ENCODE assay signal across 19 mouse cellular contexts in genomic region chr11:107682694-107683355, GRCm38 (mm10). TPM values are rescaled to one million over a fixed set of nuclear protein-coding genes. Genes with fewer than 3 reads are reported as not detected.
DNase-seq lines count a peak whose midpoint lies in the region; ATAC-seq and TF ChIP-seq lines count a peak whose summit lies in the region.
"Had no signal": no experiment of that assay in that cellular context is flagged by ENCODE, and none has a peak within 500 bp of the region (broad histone marks: within the 10 kb centered on the region; RNA-seq: fewer than 3 reads in every experiment).

No protein-coding gene starts in this region.

- H3K27me3 ChIP-seq in G1E (ENCODE audit: insufficient read depth, low read length), result no peaks in the 10 kb centered on the region
- no peaks in the 10 kb centered on the region for H3K27me3 ChIP-seq in forebrain, embryonic 12.5 days
- no peaks in the 10 kb centered on the region for H3K27me3 ChIP-seq in hindbrain, embryonic 14.5 days (ENCODE audit: control insufficient read depth, insufficient read depth, low read length)
- no peaks in the 10 kb centered on the region for H3K27me3 ChIP-seq in midbrain, embryonic 15.5 days (replicated peaks)
- no peaks in the 10 kb centered on the region for H3K27me3 ChIP-seq in intestine, embryonic 16.5 days (replicated peaks; ENCODE audit: control insufficient read depth, insufficient read depth, low read length)
- H3K27me3 ChIP-seq: lung, embryonic 15.5 days; megakaryocyte, embryonic 14.5 days had no signal

- WGBS in forebrain, embryonic 12.5 days, result 32% methylated on average over 9 of the region's 9 CpGs
- 31% methylated on average over 9 of the region's 9 CpGs for WGBS in hindbrain, embryonic 14.5 days
- WGBS in midbrain, embryonic 15.5 days, result 24% methylated on average over 9 of the region's 9 CpGs
- WGBS in intestine, embryonic 16.5 days, result 82% methylated on average over 9 of the region's 9 CpGs

- H3K4me3 ChIP-seq in G1E (ENCODE audit: low read depth, low read length), result peak overlapping the region; percentile 61; the same call in 1 of the 2 replicates
- no peak overlapping the region for H3K4me3 ChIP-seq in forebrain, embryonic 12.5 days (replicated peaks)
- H3K4me3 ChIP-seq in hindbrain, embryonic 14.5 days (replicated peaks; ENCODE audit: low read length), result no peak overlapping the region
- no peak overlapping the region for H3K4me3 ChIP-seq in midbrain, embryonic 15.5 days
- H3K4me3 ChIP-seq in intestine, embryonic 16.5 days (ENCODE audit: low read length), result no peak overlapping the region
- H3K4me3 ChIP-seq: lung, embryonic 15.5 days; megakaryocyte, embryonic 14.5 days had no signal

- H3K4me1 ChIP-seq in G1E (ENCODE audit: insufficient read depth, low read depth, low read length), result peaks cover 59% of the 10 kb centered on the region
- peaks cover 30% of the 10 kb centered on the region for H3K4me1 ChIP-seq in forebrain, embryonic 12.5 days
- peaks cover 24% of the 10 kb centered on the region for H3K4me1 ChIP-seq in hindbrain, embryonic 14.5 days (replicated peaks; ENCODE audit: control insufficient read depth, insufficient read depth, low read length)
- H3K4me1 ChIP-seq in midbrain, embryonic 15.5 days, result peaks cover 25% of the 10 kb centered on the region
- H3K4me1 ChIP-seq in intestine, embryonic 16.5 days (ENCODE audit: control insufficient read depth, insufficient read depth, low read length), result no peaks in the 10 kb centered on the region
- H3K4me1 ChIP-seq: lung, embryonic 15.5 days had no signal

- peak overlapping the region; percentile 12; the same call in 1 of the 2 replicates for H3K9ac ChIP-seq in forebrain, embryonic 12.5 days
- 0 out of 2 replicates have a peak overlapping the region, but pooled peaks have one; percentile 18 for H3K9ac ChIP-seq in hindbrain, embryonic 14.5 days
- no peak overlapping the region for H3K9ac ChIP-seq in midbrain, embryonic 15.5 days
- H3K9ac ChIP-seq in intestine, embryonic 16.5 days (ENCODE audit: low read depth, low read length), result no peak overlapping the region
- H3K9ac ChIP-seq: lung, embryonic 15.5 days had no signal

- H3K27ac ChIP-seq in forebrain, embryonic 12.5 days, result peak overlapping the region; percentile 32; the same call in 1 of the 2 replicates
- peak overlapping the region; percentile 38; the same call in 1 of the 2 replicates for H3K27ac ChIP-seq in hindbrain, embryonic 14.5 days
- H3K27ac ChIP-seq in midbrain, embryonic 15.5 days, result peak overlapping the region; percentile 39
- H3K27ac ChIP-seq in intestine, embryonic 16.5 days (ENCODE audit: low read length), result no peak overlapping the region
- H3K27ac ChIP-seq: lung, embryonic 15.5 days had no signal

- peak; percentile 47 for DNase-seq in G1E (ENCODE audit: low spot score)
- no peak for DNase-seq in hindbrain, embryonic 14.5 days (ENCODE audit: low spot score)
- no peak for DNase-seq in lung, postnatal 36 days
- no peak for DNase-seq in right cerebral cortex, postnatal 14 days
- DNase-seq: cerebellum, postnatal 14 days; gastrocnemius, postnatal 14 days; kidney, postnatal 4 days; left cerebral cortex, postnatal 4 days; thymus, adult 18-20 months had no signal

- peak; percentile 91 for ATAC-seq in G1E (ENCODE audit: extremely low read depth, insufficient number of reproducible peaks, low FRiP score, poor library complexity, severe bottlenecking)
- peak; percentile 39; the same call in 1 of the 2 replicates for ATAC-seq in forebrain, embryonic 12.5 days (ENCODE audit: low FRiP score)
- ATAC-seq in hindbrain, embryonic 14.5 days (ENCODE audit: low FRiP score), result no peak; the same call in 1 of the 2 replicates
- ATAC-seq in midbrain, embryonic 15.5 days (replicated peaks), result no peak; the same call in 1 of the 2 replicates
- ATAC-seq in intestine, embryonic 16.5 days, result no peak
- ATAC-seq: intestine, postnatal 0 days had no signal

- no peak for TF ChIP-seq CTCF in G1E (IDR thresholded peaks at IDR 0.05; ENCODE audit: low read depth, low read length)

- H3K9me3 ChIP-seq in G1E (replicated peaks), result peaks cover 7% of the 10 kb centered on the region
- H3K9me3 ChIP-seq in forebrain, embryonic 12.5 days, result no peaks in the 10 kb centered on the region
- no peaks in the 10 kb centered on the region for H3K9me3 ChIP-seq in hindbrain, embryonic 14.5 days (ENCODE audit: control insufficient read depth, low read length)
- H3K9me3 ChIP-seq in midbrain, embryonic 15.5 days, result no peaks in the 10 kb centered on the region
- no peaks in the 10 kb centered on the region for H3K9me3 ChIP-seq in intestine, embryonic 16.5 days (ENCODE audit: control insufficient read depth, low read length)
- H3K9me3 ChIP-seq: lung, embryonic 15.5 days had no signal

- peaks cover 51% of the 10 kb centered on the region for H3K36me3 ChIP-seq in G1E (replicated peaks)
- H3K36me3 ChIP-seq in forebrain, embryonic 12.5 days (replicated peaks), result peaks cover 21% of the 10 kb centered on the region
- peaks cover 13% of the 10 kb centered on the region for H3K36me3 ChIP-seq in hindbrain, embryonic 14.5 days (replicated peaks; ENCODE audit: control insufficient read depth, insufficient read depth)
- H3K36me3 ChIP-seq in midbrain, embryonic 15.5 days (replicated peaks), result peaks cover 8% of the 10 kb centered on the region; the same call in 1 of the 2 replicates
- no peaks in the 10 kb centered on the region; the same call in 1 of the 2 replicates for H3K36me3 ChIP-seq in intestine, embryonic 16.5 days (ENCODE audit: control insufficient read depth, insufficient read depth, low read length)

- H3K4me2 ChIP-seq in forebrain, embryonic 12.5 days, result no peak overlapping the region; the same call in 1 of the 2 replicates
- H3K4me2 ChIP-seq in hindbrain, embryonic 14.5 days (replicated peaks), result no peak overlapping the region
- no peak overlapping the region for H3K4me2 ChIP-seq in midbrain, embryonic 15.5 days
- no peak overlapping the region for H3K4me2 ChIP-seq in intestine, embryonic 16.5 days (ENCODE audit: low read depth, low read length)
- H3K4me2 ChIP-seq: heart, embryonic 11.5 days; liver, embryonic 11.5 days; lung, embryonic 15.5 days had no signal

RNA-seq across cellular contexts. Expression of gene Cacng1, which starts 33.5 kb away (rescaled TPM):
- total RNA-seq in G1E (2014; fragmentation: Nextera tagmentation), result not detected in 2 replicates
- total RNA-seq in G1E (2017), result not detected in 2 replicates
- polyA plus RNA-seq in G1E (2012), result 0.04 TPM in 1 of 2 replicates, not detected in the other
- 0.26 TPM in 1 of 2 replicates, not detected in the other for polyA plus RNA-seq in forebrain, embryonic 12.5 days (2016; fragmentation: Nextera tagmentation; extraction: Ambion mirVana)
- polyA plus RNA-seq in hindbrain, embryonic 14.5 days (2014; fragmentation: Nextera tagmentation; extraction: Ambion mirVana), result 0.17 and 0.52 TPM in 2 replicates
- polyA plus RNA-seq in midbrain, embryonic 15.5 days (2015; fragmentation: Nextera tagmentation; extraction: Ambion mirVana), result 0.22 and 0.23 TPM in 2 replicates
- 0.18 TPM in 1 of 2 replicates, not detected in the other for polyA plus RNA-seq in intestine, embryonic 16.5 days (2015; fragmentation: Nextera tagmentation; extraction: Ambion mirVana)
- total RNA-seq: heart, postnatal 25 days had no signal
- polyA plus RNA-seq: embryonic facial prominence, embryonic 11.5 days; heart, embryonic 11.5 days; liver, embryonic 11.5 days; lung, embryonic 15.5 days had no signal

Comparison
In these comparisons a context has a peak if more than half of its experiments do, and no peak if none do; other contexts are left out.
1. ATAC-seq: peak in G1E (single experiment) and forebrain, embryonic 12.5 days (single experiment); none in hindbrain, embryonic 14.5 days (single experiment), midbrain, embryonic 15.5 days (single experiment) and intestine, embryonic 16.5 days (single experiment).
2. H3K9ac ChIP-seq: peak in forebrain, embryonic 12.5 days (single experiment) and hindbrain, embryonic 14.5 days (single experiment); none in midbrain, embryonic 15.5 days (single experiment) and intestine, embryonic 16.5 days (single experiment).